Mouse (Mus musculus) mammary gland, adult 2 months (tissue): ENCODE measurements around the gene Ndufb6. TPM values are rescaled to one million over a fixed set of nuclear protein-coding genes. Genes with fewer than 3 reads are reported as not detected.

Experiments used
- polyA plus RNA-seq: library from polyadenylated mRNA; depleted of rRNA; stranded (reverse); fragments of >200 nt; gene quantifications from 2 replicates; pipeline ENCODE4 v1.2.3, GENCODE M21; 2012; ENCODE audit warnings: low replicate concordance; rRNA removed

The Ndufb6 gene
- 96.9 and 128 TPM in 2 replicates for polyA plus RNA-seq

DNA sequence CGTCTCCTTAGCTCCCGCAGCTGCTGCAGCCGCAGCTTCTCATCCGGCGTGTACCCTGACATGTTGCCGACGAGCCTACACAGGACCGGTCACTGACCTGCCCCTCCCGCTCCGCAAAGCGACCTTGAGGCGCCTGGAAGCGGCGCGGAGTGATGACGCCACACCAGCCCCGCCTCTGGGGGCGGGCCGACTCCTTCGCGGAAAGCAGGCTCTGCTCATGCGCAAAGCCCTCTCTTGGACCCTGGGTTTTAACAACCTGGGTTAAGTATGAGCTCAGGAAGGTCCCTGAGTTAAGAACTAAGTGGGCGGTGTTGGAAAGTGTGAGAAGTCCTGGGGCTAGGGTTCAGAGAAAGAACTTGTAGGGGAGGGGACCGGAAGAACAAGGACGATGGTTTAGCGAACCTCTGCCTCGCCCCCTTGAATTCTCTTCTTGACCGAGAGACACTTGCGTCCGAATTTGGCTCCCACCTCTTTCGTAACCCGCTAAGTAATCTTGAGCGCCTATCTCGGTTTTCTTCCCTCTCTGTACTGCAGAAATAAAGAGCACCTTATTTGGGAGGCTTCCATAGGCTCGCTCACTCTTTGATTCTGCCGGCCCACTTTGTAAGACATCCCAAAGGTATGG lies at the start of gene Ndufb6:
Gene Ndufb6, minus strand, starts transcription at position 146 of the 625 bp plus-strand sequence.

DNA sequence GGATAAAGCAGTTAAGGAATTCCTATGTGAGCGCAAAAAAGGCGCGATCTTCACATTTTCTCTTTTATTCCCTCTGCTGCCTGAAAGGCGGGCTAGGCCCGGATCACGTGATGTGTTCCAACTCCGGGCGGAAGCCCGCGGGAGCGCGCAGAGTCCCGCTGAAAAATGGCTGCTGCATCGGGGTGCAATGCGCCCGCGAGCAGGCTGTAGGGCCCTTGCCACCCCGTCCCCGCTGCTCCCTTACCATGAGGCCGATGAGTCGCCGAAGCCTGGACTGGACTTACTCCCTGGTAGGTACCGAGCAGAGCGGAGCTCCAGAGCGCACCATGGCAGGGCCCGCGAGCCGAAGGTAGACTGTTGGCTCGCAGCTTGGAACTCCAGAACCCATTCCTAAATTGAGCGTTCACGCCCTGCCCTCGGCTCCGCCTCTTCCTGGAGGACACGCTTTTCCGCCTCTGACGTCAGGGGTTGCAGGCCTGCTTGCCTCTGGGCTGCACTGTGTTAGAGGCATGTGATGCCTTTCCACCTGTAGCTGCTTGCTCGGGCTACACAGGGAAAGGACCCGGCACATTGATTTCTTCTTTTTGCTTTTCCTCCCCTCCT lies 9.7 kb downstream of the Ndufb6 start, which contains the start of the genes Smim27 and Topors:
Gene Smim27, plus strand, starts transcription at position 150 of the 603 bp plus-strand sequence.
Gene Topors, minus strand, starts transcription at position 421 of the 603 bp plus-strand sequence.

DNA sequence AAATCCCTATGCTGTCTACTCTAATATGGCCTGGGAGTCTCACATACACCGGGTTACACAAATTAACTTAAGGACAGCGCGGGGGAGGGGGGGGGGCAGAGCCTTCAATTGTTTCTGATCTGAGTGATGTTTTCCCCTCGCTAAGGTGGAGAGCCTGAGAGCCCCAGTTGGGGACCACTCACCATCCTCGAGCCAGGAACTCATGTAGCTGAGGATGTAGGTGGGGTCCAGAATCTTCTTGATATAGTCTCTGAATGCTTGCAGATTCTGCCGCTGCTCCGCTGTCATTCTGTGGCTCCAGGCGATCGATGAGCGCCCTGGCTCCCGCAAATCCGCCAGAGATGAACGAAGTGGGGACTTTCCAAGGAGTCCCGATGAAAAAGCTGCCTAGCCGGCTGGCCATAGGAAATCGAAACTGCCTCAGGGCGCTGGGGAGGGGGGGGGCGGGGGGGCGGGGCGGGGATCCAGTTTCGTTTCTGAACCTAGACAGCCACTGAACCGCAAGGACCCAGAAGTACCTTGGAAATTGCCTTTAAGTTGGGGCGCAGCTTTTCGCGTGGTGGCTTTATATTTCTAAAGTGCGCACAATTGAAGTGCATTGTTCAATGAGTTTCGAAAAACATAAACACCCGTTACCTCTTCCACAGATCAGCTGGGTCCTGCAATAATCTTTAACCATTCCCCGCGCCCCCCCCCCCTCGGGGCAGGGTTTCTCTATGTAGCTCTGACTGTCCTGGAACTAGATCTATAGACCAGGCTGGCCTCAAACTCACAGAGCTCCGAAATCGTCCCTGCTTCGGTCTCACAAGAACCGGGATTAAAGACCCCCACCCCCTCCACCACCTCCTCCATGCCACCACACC lies 39.6 kb downstream of the Ndufb6 start, which contains the start of gene Ddx58:
Gene Ddx58, minus strand, starts transcription at position 420 of the 863 bp plus-strand sequence.

Other genes with a start within 250 kb of the Ndufb6 start
- 62.2 and 90.9 TPM in 2 replicates for gene Aco1, start 136.3 kb downstream of the Ndufb6 start, polyA plus RNA-seq
- gene Ddx58, start 39.6 kb downstream of the Ndufb6 start, polyA plus RNA-seq, result 15.4 and 27.7 TPM in 2 replicates
- 22.0 and 25.4 TPM in 2 replicates for gene Smim27, start 9.8 kb downstream of the Ndufb6 start, polyA plus RNA-seq
- 3.5 and 4.0 TPM in 2 replicates for gene Topors, start 9.6 kb downstream of the Ndufb6 start, polyA plus RNA-seq
- gene Tmem215, start 192.8 kb upstream of the Ndufb6 start, polyA plus RNA-seq, result 0.26 and 0.33 TPM in 2 replicates